Mouse (Mus musculus) megakaryocyte, embryonic 14.5 days (primary cell): Measurements from ENCODE around the gene Gprc5d.

Experiments
- FLI1 ChIP-seq: IDR thresholded peaks from 2 replicates; pipeline ENCODE4 v1.6.1; 2012; ENCODE audit warnings: low read length, inconsistent platforms, mixed read lengths
- GATA1 ChIP-seq: IDR thresholded peaks from 3 replicates; pipeline ENCODE4 v1.6.1; 2012; ENCODE audit warnings: mixed read lengths, low read length, inconsistent platforms, borderline replicate concordance

GRCm38 (mm10) chr6:135069856-135070255, 48.2 kb downstream of the Gprc5d start:
- TF ChIP-seq GATA1 (no peak), FLI1 (no peak)
